Mouse (Mus musculus): Measurements from ENCODE around the gene Rhov. TPM values are rescaled to one million over a fixed set of nuclear protein-coding genes. Genes with fewer than 3 reads are reported as not detected.

The Rhov gene
- polyA plus RNA-seq, 1 experiment: 5.9 TPM

DNA sequence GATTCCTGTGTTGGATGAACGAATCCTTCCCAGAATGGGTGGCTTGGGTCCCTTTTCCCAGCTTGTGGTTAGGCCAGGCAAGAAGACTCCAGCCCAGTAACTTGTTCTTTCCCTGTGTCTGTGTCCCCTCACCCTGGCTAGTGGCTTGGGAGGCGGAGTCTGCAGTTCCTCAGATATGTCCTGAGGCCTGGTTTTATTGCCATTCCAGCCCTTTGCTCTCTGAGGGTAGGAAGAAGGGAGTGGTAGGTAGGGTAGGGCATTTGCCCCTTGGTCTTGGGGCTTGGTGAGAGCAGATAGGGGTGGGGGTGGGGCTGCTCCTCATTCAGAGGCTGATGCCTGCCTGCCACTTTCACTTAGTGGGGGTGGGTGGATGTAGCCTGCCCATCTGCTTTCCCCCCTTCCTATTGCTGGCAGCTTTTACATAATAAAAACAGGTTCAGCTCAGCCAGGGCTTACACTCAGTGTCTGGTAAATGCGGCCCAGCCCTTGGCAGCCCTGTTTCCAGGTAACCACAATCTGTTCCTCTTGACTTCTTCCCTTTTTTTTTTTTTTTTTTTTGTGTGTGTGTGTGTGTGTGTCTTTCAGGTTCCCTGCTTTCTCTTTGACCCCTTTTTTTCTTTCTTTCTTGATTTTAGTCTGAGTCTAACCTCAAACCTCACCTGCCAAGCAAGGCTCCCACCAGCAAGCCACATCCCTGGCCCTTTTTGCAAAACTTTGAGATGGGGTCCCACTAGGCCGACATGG is 30.8 kb downstream of the Rhov start:
- H3K4me3 ChIP-seq (ENCODE audit: insufficient read depth, low read depth, low read length): no peak overlapping the region
- no peaks in the 10 kb centered on the region; the same call in 1 of the 2 replicates for H3K36me3 ChIP-seq (ENCODE audit: control insufficient read depth, insufficient read depth, low read length)
- TF ChIP-seq POLR2A (IDR thresholded peaks at IDR 0.05; ENCODE audit: low read depth, low read length) (no peak), CTCF (conservative IDR thresholded peaks at IDR 0.05; ENCODE audit: insufficient read depth, insufficient read length, low read depth, low read length) (no peak)
- H3K27me3 ChIP-seq (replicated peaks; ENCODE audit: control insufficient read depth, insufficient read depth, low read length): no peaks in the 10 kb centered on the region
- DNase-seq: no peak
- WGBS: 61% methylated on average over 4 of the region's 4 CpGs
- peaks cover 20% of the 10 kb centered on the region; the same call in 1 of the 2 replicates for H3K4me1 ChIP-seq (ENCODE audit: control insufficient read depth, insufficient read depth, low read length)
- H3K27ac ChIP-seq (ENCODE audit: insufficient read depth, low read depth, low read length): peak overlapping the region; percentile 9; the same call in 1 of the 2 replicates

GRCm38 (mm10) chr2:119238671-119239070 is 32.4 kb downstream of the Rhov start:
- peak; percentile 56 for DNase-seq
- Histone ChIP-seq H3K4me1 (ENCODE audit: control insufficient read depth, insufficient read depth, low read length) (peaks cover 20% of the 10 kb centered on the region; the same call in 1 of the 2 replicates), H3K4me3 (ENCODE audit: insufficient read depth, low read depth, low read length) (peak overlapping the region; percentile 82), H3K27ac (ENCODE audit: insufficient read depth, low read depth, low read length) (peak overlapping the region; percentile 91), H3K27me3 (replicated peaks; ENCODE audit: control insufficient read depth, insufficient read depth, low read length) (no peaks in the 10 kb centered on the region), H3K36me3 (ENCODE audit: control insufficient read depth, insufficient read depth, low read length) (no peaks in the 10 kb centered on the region; the same call in 1 of the 2 replicates)
- no peak for TF ChIP-seq POLR2A (IDR thresholded peaks at IDR 0.05; ENCODE audit: low read depth, low read length)
- no peak for TF ChIP-seq CTCF (conservative IDR thresholded peaks at IDR 0.05; ENCODE audit: insufficient read depth, insufficient read length, low read depth, low read length)
- 56% methylated on average over 2 of the region's 2 CpGs for WGBS

DNA sequence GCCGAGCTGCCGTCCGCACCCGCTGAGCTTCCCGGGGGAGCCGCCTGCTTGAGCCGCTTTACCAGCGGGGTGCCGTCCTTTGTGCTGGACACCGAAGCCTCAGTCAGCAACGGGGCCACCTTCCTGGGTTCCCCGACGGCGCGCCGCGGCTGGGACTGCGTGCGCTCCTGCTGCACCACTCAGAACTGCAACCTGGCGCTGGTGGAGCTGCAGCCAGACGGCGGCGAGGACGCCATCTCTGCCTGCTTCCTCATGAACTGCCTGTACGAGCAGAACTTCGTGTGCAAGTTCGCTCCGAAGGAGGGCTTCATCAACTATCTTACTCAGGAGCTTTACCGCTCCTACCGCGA is 33.2 kb downstream of the Rhov start:
- H3K4me1 ChIP-seq (ENCODE audit: control insufficient read depth, insufficient read depth, low read length): peaks cover 20% of the 10 kb centered on the region; the same call in 1 of the 2 replicates
- no peak for TF ChIP-seq CTCF (conservative IDR thresholded peaks at IDR 0.05; ENCODE audit: insufficient read depth, insufficient read length, low read depth, low read length)
- TF ChIP-seq POLR2A (IDR thresholded peaks at IDR 0.05; ENCODE audit: low read depth, low read length): no peak
- H3K27ac ChIP-seq (ENCODE audit: insufficient read depth, low read depth, low read length): peak overlapping the region; percentile 91
- no peaks in the 10 kb centered on the region for H3K36me3 ChIP-seq (ENCODE audit: control insufficient read depth, insufficient read depth, low read length)
- WGBS: 4% methylated on average over 31 of the region's 31 CpGs
- DNase-seq: no peak
- no peaks in the 10 kb centered on the region for H3K27me3 ChIP-seq (replicated peaks; ENCODE audit: control insufficient read depth, insufficient read depth, low read length)
- peak overlapping the region; percentile 82 for H3K4me3 ChIP-seq (ENCODE audit: insufficient read depth, low read depth, low read length)

DNA sequence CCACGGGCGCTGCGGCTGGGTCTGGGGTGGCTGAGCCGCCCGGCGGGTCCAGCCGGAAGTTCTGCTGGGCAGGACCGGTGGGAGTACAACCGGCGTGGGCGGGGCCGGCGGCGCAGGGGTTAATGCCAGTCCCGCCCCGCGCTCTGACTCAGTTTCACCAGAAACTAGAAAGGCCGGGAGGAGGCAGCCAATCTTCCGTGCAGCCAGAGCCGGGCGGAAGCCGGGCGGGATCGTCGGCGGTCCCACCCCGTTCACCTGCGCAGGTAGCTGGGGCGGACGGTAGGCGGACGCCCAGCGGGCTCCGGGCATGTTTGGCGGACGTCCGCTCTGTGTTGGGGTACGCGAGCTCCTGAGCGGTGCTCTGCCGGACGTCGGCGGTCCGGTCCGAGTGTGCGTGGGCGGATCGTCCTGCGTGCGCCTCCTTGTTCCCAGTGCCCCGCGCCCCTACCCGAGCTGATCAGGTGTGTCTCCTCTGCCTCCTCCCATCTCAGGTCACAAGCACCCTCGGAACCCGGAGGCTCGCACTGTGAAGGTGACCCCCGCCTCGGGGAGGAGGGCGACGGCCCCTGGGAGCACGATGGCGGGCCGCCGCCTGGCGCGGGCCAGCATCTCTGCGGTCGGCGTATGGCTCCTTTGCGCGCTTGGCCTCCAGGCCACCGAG is 33.7 kb downstream of the Rhov start, which contains the start of gene Spint1:
Spint1 (plus strand) TSS at position 153 of the 661 bp plus-strand sequence.
- Histone ChIP-seq H3K4me3 (ENCODE audit: insufficient read depth, low read depth, low read length) (peak within 1 kb of the TSS; percentile 82), H3K36me3 (ENCODE audit: control insufficient read depth, insufficient read depth, low read length) (no peaks in the 10 kb centered on the region), H3K27ac (ENCODE audit: insufficient read depth, low read depth, low read length) (peak within 1 kb of the TSS; percentile 91), H3K4me1 (ENCODE audit: control insufficient read depth, insufficient read depth, low read length) (peaks cover 19% of the 10 kb centered on the region; the same call in 1 of the 2 replicates), H3K27me3 (replicated peaks; ENCODE audit: control insufficient read depth, insufficient read depth, low read length) (no peaks in the 10 kb centered on the region)
- peak; percentile 84 for DNase-seq
- WGBS: 1% methylated on average over 73 of the region's 73 CpGs
- peak; percentile 37 for TF ChIP-seq POLR2A (IDR thresholded peaks at IDR 0.05; ENCODE audit: low read depth, low read length)
- TF ChIP-seq CTCF (conservative IDR thresholded peaks at IDR 0.05; ENCODE audit: insufficient read depth, insufficient read length, low read depth, low read length): no peak

GRCm38 (mm10) chr2:119236682-119237209 is 34.3 kb downstream of the Rhov start:
- 8% methylated on average over 25 of the region's 25 CpGs for WGBS

DNA sequence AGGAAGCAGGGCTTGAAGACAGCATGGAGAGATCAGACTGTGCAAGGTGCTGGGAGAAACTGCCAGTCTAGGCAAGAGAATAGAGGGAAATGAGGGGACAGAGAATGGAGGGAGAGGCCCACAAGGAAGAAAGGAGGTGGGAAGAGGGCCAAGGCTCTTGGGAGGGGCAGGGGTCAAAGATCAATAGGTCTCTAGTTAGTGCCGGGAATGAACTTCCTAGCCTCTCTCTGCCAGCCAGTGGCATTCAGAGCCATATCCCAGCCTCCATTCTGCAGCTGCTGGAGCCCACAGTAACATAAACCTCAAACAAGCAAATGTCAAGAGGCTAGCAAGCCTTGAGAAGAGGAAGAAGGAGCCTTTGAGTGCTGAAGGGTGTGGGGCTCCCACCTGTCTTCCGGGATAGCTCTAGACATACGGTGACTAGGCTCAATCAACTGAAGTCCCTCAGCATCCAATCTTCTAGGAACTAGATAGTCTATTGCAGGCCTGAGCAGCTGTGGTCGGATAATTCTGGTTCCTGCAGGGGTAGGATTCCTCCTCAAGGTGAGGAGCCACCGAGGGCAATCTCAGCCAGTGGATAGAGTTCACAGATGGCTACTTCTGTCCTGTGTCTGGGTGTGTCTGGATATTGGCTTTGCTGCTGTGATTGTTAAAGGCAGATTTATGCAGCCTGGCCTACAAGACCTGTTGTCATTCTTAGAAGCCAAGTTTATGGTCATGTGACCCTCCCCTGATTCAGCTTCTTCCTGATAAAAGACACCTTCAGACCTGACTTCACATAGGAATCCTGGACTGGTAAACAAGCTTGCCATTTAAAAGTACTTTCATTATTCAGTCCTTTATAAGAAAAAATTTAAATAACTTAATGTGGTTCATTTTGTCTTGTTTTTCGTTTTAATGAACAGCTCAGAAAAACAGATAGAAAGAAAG is 41.0 kb downstream of the Rhov start, which contains the start of gene Ppp1r14d:
Ppp1r14d (minus strand) TSS at position 132 of the 930 bp plus-strand sequence.
- Histone ChIP-seq H3K4me1 (ENCODE audit: control insufficient read depth, insufficient read depth, low read length) (peaks cover 3% of the 10 kb centered on the region; the same call in 1 of the 2 replicates), H3K36me3 (ENCODE audit: control insufficient read depth, insufficient read depth, low read length) (no peaks in the 10 kb centered on the region), H3K27ac (ENCODE audit: insufficient read depth, low read depth, low read length) (no peak within 1 kb of the TSS), H3K27me3 (replicated peaks; ENCODE audit: control insufficient read depth, insufficient read depth, low read length) (no peaks in the 10 kb centered on the region), H3K4me3 (ENCODE audit: insufficient read depth, low read depth, low read length) (no peak within 1 kb of the TSS)
- TF ChIP-seq POLR2A (IDR thresholded peaks at IDR 0.05; ENCODE audit: low read depth, low read length) (no peak), CTCF (conservative IDR thresholded peaks at IDR 0.05; ENCODE audit: insufficient read depth, insufficient read length, low read depth, low read length) (no peak)
- DNase-seq: peak; percentile 76
- 53% methylated on average over 6 of the region's 6 CpGs for WGBS

More at GRCm38 (mm10) chr2:119236682-119237209, 34.3 kb downstream of the Rhov start:
- Histone ChIP-seq H3K27ac (ENCODE audit: insufficient read depth, low read depth, low read length) (peak overlapping the region; percentile 91), H3K36me3 (ENCODE audit: control insufficient read depth, insufficient read depth, low read length) (no peaks in the 10 kb centered on the region), H3K4me1 (ENCODE audit: control insufficient read depth, insufficient read depth, low read length) (peaks cover 18% of the 10 kb centered on the region; the same call in 1 of the 2 replicates), H3K4me3 (ENCODE audit: insufficient read depth, low read depth, low read length) (peak overlapping the region; percentile 82), H3K27me3 (replicated peaks; ENCODE audit: control insufficient read depth, insufficient read depth, low read length) (no peaks in the 10 kb centered on the region)
- TF ChIP-seq CTCF (conservative IDR thresholded peaks at IDR 0.05; ENCODE audit: insufficient read depth, insufficient read length, low read depth, low read length) (no peak), POLR2A (IDR thresholded peaks at IDR 0.05; ENCODE audit: low read depth, low read length) (no peak)
- DNase-seq: no peak

Other genes with a start within 250 kb of the Rhov start
- 9.5 and 11.9 TPM in 2 replicates for gene Ccdc32, start 241.9 kb downstream of the Rhov start, polyA plus RNA-seq (2012; rRNA removed)
- 3.6 and 4.0 TPM in 2 replicates for gene Rpusd2, start 236.5 kb downstream of the Rhov start, polyA plus RNA-seq (2012; rRNA removed)
- gene Knl1, start 224.2 kb downstream of the Rhov start, polyA plus RNA-seq (2012; rRNA removed): 0.03 and 0.05 TPM in 2 replicates
- gene Rad51, start 158.5 kb downstream of the Rhov start, polyA plus RNA-seq (2012; rRNA removed): 0.99 and 1.2 TPM in 2 replicates
- 23.6 and 25.9 TPM in 2 replicates for gene Rmdn3, start 114.2 kb downstream of the Rhov start, polyA plus RNA-seq (2012; rRNA removed)
- gene Gchfr, start 103.5 kb downstream of the Rhov start, polyA plus RNA-seq (2012; rRNA removed): 124 and 144 TPM in 2 replicates
- 0.05 and 0.15 TPM in 2 replicates for gene Gm14137, start 96.8 kb downstream of the Rhov start, polyA plus RNA-seq (2012; rRNA removed)
- gene Zfyve19, start 62.7 kb downstream of the Rhov start, polyA plus RNA-seq (2012; rRNA removed): 39.1 and 43.2 TPM in 2 replicates
- gene Dnajc17, start 62.5 kb downstream of the Rhov start, polyA plus RNA-seq (2012; rRNA removed): 3.4 and 4.6 TPM in 2 replicates
- 1.6 and 1.9 TPM in 2 replicates for gene Ppp1r14d, start 41.4 kb downstream of the Rhov start, polyA plus RNA-seq (2012; rRNA removed)
- gene Spint1, start 33.9 kb downstream of the Rhov start, polyA plus RNA-seq (2012; rRNA removed): 86.7 and 91.1 TPM in 2 replicates
- gene Vps18, start 17.5 kb upstream of the Rhov start, polyA plus RNA-seq (2012; rRNA removed): 24.0 and 27.4 TPM in 2 replicates
- 14.6 and 15.9 TPM in 2 replicates for gene Dll4, start 54.5 kb upstream of the Rhov start, polyA plus RNA-seq (2012; rRNA removed)
- 2.0 and 2.2 TPM in 2 replicates for gene Chac1, start 80.0 kb upstream of the Rhov start, polyA plus RNA-seq (2012; rRNA removed)
- gene Ino80, start 206.4 kb upstream of the Rhov start, polyA plus RNA-seq (2012; rRNA removed): 6.5 and 6.7 TPM in 2 replicates

Data from kidney, adult 2 months (tissue).